15 mouse cellular contexts compared by ENCODE assay signal in genomic region chr3:15156681-15157080, GRCm38 (mm10).
A peak's percentile ranks its signal among the peaks of the same experiment; 100 is the strongest.
DNase-seq lines count a peak whose midpoint lies in the region; ATAC-seq lines count a peak whose summit lies in the region.
"Had no signal": no experiment of that assay in that cellular context is flagged by ENCODE, and none has a peak within 500 bp of the region (broad histone marks: within the 10 kb centered on the region; RNA-seq: fewer than 3 reads in every experiment).

No protein-coding gene starts in this region.

- no peaks in the 10 kb centered on the region for H3K9me3 ChIP-seq in liver, embryonic 12.5 days (replicated peaks)
- H3K9me3 ChIP-seq: embryonic facial prominence, embryonic 12.5 days; hindbrain, embryonic 10.5 days; liver, embryonic 13.5 days had no signal

- H3K4me1 ChIP-seq in liver, embryonic 12.5 days: no peaks in the 10 kb centered on the region
- H3K4me1 ChIP-seq: embryonic facial prominence, embryonic 12.5 days; hindbrain, embryonic 10.5 days; liver, embryonic 13.5 days had no signal

- intact Hi-C loops in left cerebral cortex, postnatal 10 days (cut with DNase I): no loop called here

- H3K27me3 ChIP-seq in liver, embryonic 12.5 days (replicated peaks): no peaks in the 10 kb centered on the region
- H3K27me3 ChIP-seq: embryonic facial prominence, embryonic 12.5 days; liver, embryonic 13.5 days had no signal

- no peaks in the 10 kb centered on the region for H3K36me3 ChIP-seq in liver, embryonic 12.5 days
- H3K36me3 ChIP-seq: embryonic facial prominence, embryonic 12.5 days; hindbrain, embryonic 10.5 days; liver, embryonic 13.5 days had no signal

- peak; percentile 16 to 22 for DNase-seq in cerebellum, postnatal 10 days
- no peak for DNase-seq in cerebellum, adult 11 months
- DNase-seq in left cerebral cortex, adult 9 months (ENCODE audit: low spot score in 2 of 2): peak; percentile 3 to 35
- no peak for DNase-seq in left cerebral cortex, postnatal 10 days (ENCODE audit: extremely low spot score in 1 of 2, low spot score in 2 of 2)
- peak; percentile 76 for DNase-seq in brain, adult 2 months (ENCODE audit: low read depth, low spot score)
- no peak for DNase-seq in ovary, adult 18-20 months (ENCODE audit: low spot score)
- DNase-seq: adrenal gland, postnatal 10 days; kidney, adult 11 months; liver, embryonic 13.5 days; thymus, adult 2 months had no signal

- H3K9ac ChIP-seq in liver, embryonic 12.5 days: no peak overlapping the region
- H3K9ac ChIP-seq: embryonic facial prominence, embryonic 12.5 days; liver, embryonic 13.5 days had no signal

- H3K4me3 ChIP-seq in liver, embryonic 12.5 days: no peak overlapping the region
- H3K4me3 ChIP-seq: embryonic facial prominence, embryonic 12.5 days; hindbrain, embryonic 10.5 days; liver, embryonic 13.5 days had no signal

- 70% methylated on average over 4 of the region's 4 CpGs for WGBS in liver, embryonic 12.5 days (ENCODE audit: insufficient replicate concordance)

- H3K27ac ChIP-seq in liver, embryonic 12.5 days: no peak overlapping the region
- H3K27ac ChIP-seq: embryonic facial prominence, embryonic 12.5 days; hindbrain, embryonic 10.5 days; liver, embryonic 13.5 days; macrophage had no signal

- H3K4me2 ChIP-seq in liver, embryonic 12.5 days: no peak overlapping the region
- H3K4me2 ChIP-seq: embryonic facial prominence, embryonic 12.5 days; liver, embryonic 13.5 days had no signal

- ATAC-seq in megakaryocyte progenitor cell, adult 5-6 weeks (replicated peaks; ENCODE audit: poor library complexity): peak; percentile 78
- no peak for ATAC-seq in liver, embryonic 12.5 days

Comparison
In these comparisons a context has a peak if more than half of its experiments do, and no peak if none do; other contexts are left out.
1. DNase-seq: peak in cerebellum, postnatal 10 days (2 of 2), left cerebral cortex, adult 9 months (2 of 2) and brain, adult 2 months (single experiment); none in cerebellum, adult 11 months (single experiment), left cerebral cortex, postnatal 10 days (0 of 2) and ovary, adult 18-20 months (single experiment).